Mouse (Mus musculus): ENCODE data around the gene Cyp17a1.

Cyp17a1 gene

GRCm38 (mm10) chr19:46641420-46642085 is 31.4 kb downstream of the Cyp17a1 start:
- peak; percentile 69 for DNase-seq

GRCm38 (mm10) chr19:46640780-46641179 is 32.2 kb downstream of the Cyp17a1 start:
- no peak for DNase-seq

GRCm38 (mm10) chr19:46639496-46639895 is 33.5 kb downstream of the Cyp17a1 start:
- DNase-seq = no peak

GRCm38 (mm10) chr19:46639053-46639452 is 33.9 kb downstream of the Cyp17a1 start:
- DNase-seq = no peak

GRCm38 (mm10) chr19:46637598-46637997 is 35.4 kb downstream of the Cyp17a1 start:
- DNase-seq = no peak

GRCm38 (mm10) chr19:46635766-46636165 is 37.2 kb downstream of the Cyp17a1 start:
- no peak for DNase-seq

GRCm38 (mm10) chr19:46631637-46632036 is 41.3 kb downstream of the Cyp17a1 start:
- DNase-seq = no peak

- no peak for DNase-seq
Measured at GRCm38 (mm10) chr19:46629807-46630206, 43.2 kb downstream of the Cyp17a1 start.

GRCm38 (mm10) chr19:46628403-46628802 is 44.6 kb downstream of the Cyp17a1 start:
- peak; percentile 62 for DNase-seq

GRCm38 (mm10) chr19:46625519-46625918 is 47.5 kb downstream of the Cyp17a1 start:
- DNase-seq = no peak

- no peak for DNase-seq
Measured at GRCm38 (mm10) chr19:46625015-46625414, 48.0 kb downstream of the Cyp17a1 start.

GRCm38 (mm10) chr19:46623790-46624772 is 48.9 kb downstream of the Cyp17a1 start:
- DNase-seq = peak; percentile 75

- peak; percentile 52 for DNase-seq
Measured at GRCm38 (mm10) chr19:46623194-46623667, 49.7 kb downstream of the Cyp17a1 start.

- DNase-seq = no peak
Measured at GRCm38 (mm10) chr19:46622659-46623193, 50.2 kb downstream of the Cyp17a1 start.

GRCm38 (mm10) chr19:46621236-46622183 is 51.5 kb downstream of the Cyp17a1 start:
- DNase-seq = no peak

GRCm38 (mm10) chr19:46620016-46620808 is 52.8 kb downstream of the Cyp17a1 start:
- DNase-seq = no peak

- DNase-seq = no peak
Measured at GRCm38 (mm10) chr19:46619518-46619917, 53.5 kb downstream of the Cyp17a1 start.

GRCm38 (mm10) chr19:46619001-46619400 is 54.0 kb downstream of the Cyp17a1 start:
- DNase-seq = no peak

GRCm38 (mm10) chr19:46618322-46618721 is 54.6 kb downstream of the Cyp17a1 start:
- no peak for DNase-seq

- DNase-seq = no peak
Measured at GRCm38 (mm10) chr19:46617361-46617760, 55.6 kb downstream of the Cyp17a1 start.

Data from lung, postnatal 14 days (tissue).